Mouse (Mus musculus): ENCODE data around the gene Gm45140.

Gene Gm45140

DNA sequence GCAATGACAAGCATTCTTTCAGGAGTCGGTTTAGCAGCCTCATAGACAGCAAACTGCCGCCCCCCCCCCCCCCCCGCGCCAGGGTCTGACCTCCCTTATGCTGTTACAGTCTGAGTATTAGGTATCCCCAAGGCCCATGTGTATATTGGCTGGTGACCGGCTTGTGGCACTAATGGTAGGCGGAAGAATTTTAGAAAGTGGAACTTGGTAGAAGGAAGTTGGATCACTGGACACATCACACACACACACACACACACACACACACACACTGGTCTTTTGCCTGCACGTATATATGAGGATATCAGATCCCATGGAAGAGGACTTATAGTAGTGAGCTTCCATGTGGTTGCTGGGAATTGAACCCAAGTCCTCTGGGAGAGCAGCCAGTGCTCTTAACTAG lies 33.1 kb downstream of the Gm45140 start:
- in situ Hi-C loops (cut with MboI; ENCODE audit: low sequenced_read_pairs), result no loop called here

DNA sequence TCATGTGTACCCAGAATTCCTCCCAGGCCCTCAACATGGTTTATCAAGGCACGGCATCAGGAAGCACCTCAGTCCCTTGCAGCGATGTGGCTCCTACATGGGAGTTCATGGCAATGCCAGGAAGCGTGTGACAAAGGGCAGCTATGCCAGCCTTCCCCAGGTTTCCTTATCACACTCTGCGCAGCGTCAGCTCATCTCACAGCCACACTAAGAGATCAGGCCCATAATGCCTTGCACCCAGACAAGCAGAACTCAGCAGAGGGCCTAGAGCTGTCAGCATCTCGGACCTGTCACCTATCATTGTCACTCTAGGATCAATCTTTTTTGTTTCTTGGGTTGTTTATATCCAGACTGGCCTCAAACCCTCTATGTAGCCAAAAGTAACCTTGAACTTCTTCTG lies 36.0 kb downstream of the Gm45140 start:
- in situ Hi-C loops (cut with MboI; ENCODE audit: low sequenced_read_pairs), result no loop called here

DNA sequence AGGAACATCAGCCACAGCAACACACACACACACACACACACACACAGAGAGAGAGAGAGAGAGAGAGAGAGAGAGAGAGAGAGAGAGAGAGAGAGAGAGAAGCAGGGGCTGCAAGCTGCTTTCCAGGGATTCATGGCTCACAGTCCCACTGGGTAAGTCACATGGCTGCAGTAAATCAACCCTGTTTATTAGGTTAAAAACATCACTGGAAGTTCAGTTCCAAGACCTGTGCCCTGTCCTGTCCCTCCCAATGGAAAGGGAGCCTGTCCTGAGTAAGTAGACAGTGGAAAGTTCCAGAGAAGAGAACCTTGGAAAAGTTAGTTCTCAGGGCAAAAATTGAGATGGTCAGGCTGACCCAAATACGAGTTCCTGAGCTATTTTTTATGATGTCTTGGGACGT lies 38.3 kb downstream of the Gm45140 start:
- in situ Hi-C loops (cut with MboI; ENCODE audit: low sequenced_read_pairs), result no loop called here

DNA sequence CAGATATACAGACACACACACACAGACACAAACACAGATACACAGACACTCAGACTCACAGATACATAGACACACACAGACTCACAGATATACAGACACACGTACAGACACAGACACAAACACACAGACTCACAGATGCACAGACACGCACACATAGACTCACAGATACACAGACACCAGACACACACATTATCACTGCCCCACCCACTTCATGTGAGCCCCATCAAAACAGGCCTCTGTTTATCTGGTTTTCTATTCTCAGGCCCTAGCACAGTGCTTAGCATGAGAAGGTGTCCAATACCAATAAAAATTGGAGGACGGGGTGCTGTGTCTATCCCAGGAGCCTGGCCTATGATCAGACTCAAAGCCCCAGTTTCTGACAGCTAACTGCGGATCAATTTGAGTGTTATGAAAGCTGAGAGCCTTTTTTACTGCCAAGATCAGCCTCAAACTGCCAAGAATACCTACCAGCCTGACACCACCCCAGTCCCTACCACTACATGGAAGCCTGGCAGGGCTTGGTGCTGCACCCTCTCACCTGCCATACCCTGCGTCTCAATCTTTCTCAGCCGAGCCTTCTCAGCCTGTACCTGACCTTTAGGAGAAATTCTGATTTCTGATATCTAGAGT lies 39.2 kb downstream of the Gm45140 start:
- in situ Hi-C loops (cut with MboI; ENCODE audit: low sequenced_read_pairs), result no loop called here

DNA sequence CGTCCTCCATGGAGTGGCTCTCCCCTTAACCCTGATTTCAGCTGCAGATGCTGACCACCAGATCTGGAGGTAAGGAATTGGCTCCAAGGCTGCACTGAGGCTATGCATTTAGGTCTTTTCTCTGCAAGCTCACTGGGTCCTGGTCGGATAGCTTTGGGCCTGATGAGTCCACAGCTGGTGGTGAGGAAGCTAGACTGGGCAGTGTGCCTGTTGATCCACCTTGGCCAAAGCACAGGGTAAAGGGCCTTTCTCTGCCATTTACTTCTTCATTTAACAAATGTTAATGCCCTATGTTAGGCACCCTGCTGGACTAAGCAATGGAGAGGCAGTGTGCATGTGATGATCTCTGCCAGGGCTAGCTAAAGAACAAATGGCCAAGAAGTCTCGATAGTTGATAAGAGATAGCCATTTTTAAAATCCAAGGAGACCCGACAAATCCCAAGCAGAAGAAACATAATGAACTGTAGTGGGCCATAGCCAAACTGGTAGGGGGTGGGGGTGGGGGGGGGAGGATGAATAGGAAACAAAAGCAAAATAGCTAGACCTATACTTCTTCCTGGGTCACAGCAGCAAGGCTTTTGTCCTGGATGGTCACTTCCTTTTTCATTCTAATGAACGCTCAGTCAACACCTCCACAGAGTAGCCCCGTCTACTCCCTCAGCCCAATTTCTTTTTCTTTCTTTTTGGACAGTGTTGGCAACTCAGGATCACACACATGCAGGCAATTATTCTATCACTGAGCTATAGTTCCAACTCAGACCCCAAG lies 40.0 kb downstream of the Gm45140 start:
- in situ Hi-C loops (cut with MboI; ENCODE audit: low sequenced_read_pairs), result no loop called here

DNA sequence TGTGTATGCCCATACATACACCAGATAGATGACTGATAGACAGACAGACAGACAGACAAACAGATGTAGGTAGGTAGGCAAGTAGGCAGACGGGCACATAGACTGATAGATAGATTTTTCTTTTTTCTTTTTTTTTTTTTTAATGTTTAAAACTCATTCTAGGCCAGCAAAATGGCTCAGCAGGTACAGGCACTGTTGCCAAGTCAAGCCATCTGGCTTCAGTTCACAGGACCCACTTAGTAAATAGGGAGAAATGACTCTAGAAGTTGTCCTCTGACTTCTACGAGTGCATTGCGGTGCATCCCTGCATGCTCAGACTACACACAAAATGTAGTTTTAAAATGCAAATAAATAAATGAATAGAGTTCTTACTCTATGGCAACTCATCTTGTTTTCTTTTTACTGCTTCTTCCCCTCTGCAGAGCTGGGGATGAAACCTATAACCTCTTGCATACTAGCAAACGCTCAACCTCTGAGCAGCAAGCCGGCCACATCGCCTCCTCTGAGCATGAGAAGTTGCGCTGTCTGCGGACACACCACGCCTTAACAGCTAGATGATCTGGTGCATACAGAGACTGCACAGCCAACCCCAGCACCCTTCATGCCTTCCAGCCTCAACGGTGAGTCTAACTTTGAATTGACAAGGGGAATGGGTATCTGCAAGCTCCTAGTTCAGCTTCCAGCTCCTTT lies 41.6 kb downstream of the Gm45140 start:
- in situ Hi-C loops (cut with MboI; ENCODE audit: low sequenced_read_pairs), result no loop called here

DNA sequence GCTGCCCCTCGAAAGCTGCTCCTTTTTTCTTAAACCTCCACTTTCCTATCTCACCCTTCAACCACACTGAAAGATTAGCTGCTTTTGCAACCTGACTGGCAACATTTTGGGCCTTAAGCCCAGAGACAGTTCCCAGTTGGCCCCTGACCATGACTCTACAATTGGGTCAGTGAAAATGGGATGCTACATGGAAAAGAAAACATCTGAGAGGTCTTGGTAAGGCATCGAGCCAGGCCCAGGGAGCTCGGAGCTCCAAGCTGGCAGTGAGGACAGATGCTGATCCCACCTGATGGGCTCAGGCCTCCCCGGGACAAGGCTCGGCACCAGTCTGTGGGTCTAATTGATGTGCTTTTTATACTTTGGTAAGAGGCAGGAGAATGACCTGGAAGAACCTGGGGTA lies 43.8 kb downstream of the Gm45140 start:
- in situ Hi-C loops (cut with MboI; ENCODE audit: low sequenced_read_pairs), result no loop called here

DNA sequence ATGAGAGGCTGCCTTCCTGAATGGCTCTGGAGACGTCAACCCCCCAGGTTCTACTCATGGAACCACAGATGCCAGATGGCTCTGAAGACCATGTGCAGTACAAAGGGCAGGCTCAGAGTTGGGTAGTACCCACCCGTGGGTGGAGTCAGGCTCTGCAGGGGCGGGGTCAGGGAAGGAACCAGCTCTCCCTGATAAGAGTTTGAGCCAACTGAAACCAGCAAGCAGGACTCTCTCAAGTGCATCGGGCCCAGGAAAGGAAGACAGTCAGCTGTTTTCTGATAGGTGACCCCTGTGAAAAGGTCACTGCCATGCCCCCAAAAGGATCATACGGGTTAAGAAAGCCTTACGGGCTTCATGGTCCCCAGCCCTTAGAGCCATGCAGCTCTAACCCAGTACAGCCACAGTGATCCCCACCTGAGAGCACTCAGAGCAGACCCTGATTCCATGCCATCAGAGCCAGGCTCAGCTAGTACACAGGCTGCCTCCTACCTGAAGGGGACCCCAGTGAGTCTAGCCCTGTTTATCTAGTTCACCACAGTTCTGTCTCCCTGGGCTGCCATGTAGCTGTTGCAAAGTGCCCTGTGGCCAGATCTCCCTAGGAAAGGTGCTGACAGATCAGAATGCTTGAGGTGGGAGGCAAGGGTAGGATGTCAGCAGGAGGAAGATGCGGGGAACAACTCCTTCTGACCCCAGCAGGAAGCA lies 44.7 kb downstream of the Gm45140 start:
- in situ Hi-C loops (cut with MboI; ENCODE audit: low sequenced_read_pairs), result no loop called here

DNA sequence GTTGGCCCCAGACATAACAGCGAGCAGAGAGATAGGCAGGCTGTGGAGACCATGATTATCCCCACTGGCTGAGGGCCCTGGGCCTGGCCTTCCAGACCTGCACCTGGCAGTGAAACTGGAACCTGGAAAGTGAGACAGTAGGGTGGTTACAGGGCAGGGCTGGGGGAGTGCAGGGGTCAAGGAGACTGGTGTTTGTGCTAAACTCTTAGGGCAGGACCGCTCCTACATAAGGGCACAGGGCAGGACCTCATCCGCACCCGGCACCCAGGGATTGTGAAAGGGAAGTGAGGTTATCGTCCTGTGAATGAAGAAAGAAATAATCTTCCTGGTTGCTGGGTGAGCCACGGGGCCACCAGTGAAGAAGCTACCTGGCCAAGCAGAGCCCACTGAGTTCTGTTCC lies 45.8 kb downstream of the Gm45140 start:
- in situ Hi-C loops (cut with MboI; ENCODE audit: low sequenced_read_pairs), result no loop called here

DNA sequence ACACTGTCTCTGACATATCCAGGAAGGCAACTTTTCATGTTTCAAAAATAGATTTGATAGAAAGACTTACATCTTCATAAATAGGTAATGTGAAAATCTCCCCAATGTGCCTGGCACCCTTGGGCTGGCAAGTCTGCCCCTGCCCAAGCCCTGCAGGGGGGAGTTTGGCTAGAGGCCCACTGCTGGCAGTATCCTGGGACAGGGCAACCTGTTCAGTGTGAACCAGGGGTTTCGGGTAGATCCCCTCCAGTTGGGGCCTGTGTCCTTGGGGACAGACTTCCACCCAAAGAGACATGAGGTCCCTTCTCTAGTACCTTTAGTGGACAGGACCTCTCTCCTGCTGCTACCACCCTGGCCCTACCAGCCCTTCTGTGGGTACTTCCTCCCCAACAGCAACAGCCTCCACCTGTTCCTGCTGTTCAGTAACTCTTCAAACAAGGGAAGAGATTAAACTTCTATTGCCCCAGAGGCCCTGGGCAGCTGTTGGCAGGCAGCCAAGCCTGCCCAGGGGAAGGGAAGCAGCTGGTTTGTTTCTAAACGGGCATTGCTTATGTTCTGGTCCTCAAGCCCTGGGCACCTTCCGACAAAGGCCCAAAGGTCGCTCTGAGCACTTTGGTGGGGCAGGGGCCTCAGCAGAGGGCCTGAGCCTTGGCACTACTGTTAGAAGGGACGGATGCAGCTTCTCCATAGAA lies 46.6 kb downstream of the Gm45140 start:
- in situ Hi-C loops (cut with MboI; ENCODE audit: low sequenced_read_pairs), result no loop called here

DNA sequence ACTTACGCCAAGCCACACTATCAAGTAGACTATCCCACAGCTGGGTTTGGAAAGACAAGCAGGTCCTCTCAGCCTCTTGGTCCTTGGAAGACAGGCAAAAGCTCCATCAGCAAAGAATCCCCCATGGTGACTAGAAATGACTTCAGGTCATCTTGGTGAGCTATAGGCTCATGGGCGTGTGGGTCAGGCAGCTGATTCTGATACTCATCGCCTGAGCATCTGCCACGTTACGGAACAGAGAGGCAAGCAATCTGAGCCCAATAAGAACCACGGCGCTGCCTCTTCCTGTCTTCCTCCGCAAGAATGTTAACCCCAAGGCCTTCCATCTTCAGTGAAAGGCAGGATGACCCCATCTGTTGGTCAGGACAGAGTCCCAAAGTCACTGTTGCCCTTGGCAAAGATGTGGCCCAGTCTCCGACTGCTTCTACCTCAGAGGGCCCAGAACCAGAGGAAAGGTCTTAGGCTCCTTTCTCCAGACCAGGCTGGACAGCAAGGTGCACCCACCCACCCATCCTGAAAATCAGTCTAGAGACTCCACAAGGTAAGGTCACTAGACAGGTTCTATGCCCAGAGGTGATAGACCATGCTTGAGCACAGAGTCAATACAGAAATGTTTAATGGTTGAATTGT lies 47.2 kb downstream of the Gm45140 start:
- in situ Hi-C loops (cut with MboI; ENCODE audit: low sequenced_read_pairs), result no loop called here

DNA sequence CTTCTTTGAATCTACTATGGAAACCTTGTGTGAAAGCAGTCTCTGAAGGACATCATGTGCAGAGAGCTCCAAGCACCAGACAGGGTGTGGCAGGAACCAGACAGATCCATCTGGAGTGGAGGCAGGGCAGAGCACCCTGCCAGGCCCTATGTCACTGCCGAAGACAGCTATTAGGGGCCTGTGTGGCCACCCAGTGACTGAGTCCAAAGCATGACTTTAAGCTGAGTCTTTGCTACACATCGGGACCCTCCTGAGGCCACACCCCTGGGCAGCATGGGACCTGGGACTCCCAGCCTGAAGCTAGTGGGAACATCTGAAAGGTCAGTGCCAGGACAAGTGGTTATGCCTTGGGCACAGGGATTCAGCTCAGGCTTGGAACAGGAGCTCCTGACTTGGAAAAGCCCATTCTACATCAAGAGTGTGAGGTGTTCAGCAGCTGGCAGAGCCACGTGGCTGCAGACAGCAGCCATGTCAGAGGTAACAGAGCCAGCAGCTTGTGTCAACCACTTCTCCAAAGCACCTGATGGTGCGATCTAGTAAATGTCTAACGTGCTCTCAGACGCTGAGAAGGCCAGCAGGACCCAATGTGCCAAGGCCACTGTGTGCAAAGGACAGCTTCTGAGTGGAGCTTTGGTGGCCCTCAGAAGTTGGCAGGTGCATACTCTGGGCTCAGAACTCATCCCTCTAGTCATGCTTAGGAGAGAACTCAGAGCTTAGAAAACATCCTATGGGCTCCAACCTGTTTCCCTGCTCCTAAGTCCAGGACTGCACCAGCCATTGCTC lies 48.3 kb downstream of the Gm45140 start:
- in situ Hi-C loops (cut with MboI; ENCODE audit: low sequenced_read_pairs), result no loop called here

DNA sequence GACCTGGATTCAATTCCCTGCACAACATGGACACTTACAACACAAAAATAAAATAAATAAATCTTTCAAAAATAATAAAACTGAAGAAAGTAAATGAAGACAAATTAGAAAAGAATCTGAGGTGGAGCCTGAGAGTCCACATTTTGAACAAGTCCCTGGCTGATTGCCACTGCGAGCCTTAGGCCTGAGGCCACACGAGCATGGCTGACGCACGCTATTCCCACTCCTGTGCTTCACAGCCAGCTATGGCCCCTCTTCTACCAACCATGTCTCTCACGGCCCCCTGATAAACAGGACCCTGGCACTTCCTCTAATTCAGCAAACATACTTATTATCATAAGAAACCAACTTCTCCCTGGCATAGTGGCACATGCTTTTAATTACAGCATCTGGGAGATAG lies 49.0 kb downstream of the Gm45140 start:
- in situ Hi-C loops (cut with MboI; ENCODE audit: low sequenced_read_pairs), result no loop called here

DNA sequence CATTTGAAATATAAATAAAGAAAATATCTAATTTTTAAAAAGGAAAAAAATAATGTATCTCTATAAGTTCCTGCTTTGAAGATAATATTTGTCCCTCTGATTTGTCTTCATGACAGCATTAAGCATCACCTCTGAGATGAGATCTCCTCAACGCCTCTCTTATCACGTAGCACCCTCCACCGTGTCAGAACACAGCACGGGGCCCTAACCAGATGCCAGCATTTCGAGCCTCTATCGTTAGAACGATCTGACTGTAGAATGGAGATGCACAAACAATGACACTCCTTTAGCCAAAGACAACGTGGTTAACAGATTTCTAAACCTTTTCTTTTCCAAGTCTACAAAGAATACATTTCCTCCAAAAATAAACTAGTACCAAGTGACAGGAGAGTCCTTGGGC lies 51.6 kb downstream of the Gm45140 start:
- in situ Hi-C loops (cut with MboI; ENCODE audit: low sequenced_read_pairs), result no loop called here

DNA sequence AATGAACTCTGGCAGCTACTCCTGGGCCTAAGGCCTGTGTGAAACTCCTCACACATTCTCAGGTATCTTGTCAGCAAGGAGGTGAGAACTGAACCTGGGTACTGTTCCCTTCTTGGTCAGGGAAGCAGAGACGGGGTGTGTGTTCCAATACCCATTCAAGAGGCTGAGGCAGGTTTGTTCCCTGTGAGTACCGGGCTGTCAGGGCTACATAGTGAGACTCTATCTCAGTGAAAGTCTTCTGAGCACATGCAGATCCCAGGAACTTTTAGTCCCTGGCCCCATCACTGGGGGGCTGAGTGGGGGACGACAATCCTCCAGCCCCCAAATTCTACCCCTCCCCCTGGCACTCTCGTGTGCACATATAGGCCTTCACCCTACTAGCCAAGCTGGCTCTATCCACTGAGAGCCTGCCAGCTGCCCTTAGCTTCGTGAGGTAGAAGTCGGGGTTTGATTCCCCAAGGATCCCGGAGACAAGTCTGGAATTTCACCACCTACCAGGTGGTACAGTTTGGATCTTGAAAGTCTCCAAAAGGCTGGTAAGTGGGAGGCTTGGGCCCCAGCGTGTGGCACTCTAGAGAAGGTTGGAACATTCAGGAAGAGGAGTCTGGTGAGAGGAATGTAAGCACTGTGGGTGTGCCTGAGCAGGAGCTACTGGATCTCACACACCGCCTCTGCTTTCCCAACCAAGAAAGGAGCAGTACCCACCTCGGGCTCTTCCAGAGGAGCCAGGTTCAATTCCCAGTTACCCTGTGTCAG lies 54.9 kb downstream of the Gm45140 start:
- in situ Hi-C loops (cut with MboI; ENCODE audit: low sequenced_read_pairs), result no loop called here

DNA sequence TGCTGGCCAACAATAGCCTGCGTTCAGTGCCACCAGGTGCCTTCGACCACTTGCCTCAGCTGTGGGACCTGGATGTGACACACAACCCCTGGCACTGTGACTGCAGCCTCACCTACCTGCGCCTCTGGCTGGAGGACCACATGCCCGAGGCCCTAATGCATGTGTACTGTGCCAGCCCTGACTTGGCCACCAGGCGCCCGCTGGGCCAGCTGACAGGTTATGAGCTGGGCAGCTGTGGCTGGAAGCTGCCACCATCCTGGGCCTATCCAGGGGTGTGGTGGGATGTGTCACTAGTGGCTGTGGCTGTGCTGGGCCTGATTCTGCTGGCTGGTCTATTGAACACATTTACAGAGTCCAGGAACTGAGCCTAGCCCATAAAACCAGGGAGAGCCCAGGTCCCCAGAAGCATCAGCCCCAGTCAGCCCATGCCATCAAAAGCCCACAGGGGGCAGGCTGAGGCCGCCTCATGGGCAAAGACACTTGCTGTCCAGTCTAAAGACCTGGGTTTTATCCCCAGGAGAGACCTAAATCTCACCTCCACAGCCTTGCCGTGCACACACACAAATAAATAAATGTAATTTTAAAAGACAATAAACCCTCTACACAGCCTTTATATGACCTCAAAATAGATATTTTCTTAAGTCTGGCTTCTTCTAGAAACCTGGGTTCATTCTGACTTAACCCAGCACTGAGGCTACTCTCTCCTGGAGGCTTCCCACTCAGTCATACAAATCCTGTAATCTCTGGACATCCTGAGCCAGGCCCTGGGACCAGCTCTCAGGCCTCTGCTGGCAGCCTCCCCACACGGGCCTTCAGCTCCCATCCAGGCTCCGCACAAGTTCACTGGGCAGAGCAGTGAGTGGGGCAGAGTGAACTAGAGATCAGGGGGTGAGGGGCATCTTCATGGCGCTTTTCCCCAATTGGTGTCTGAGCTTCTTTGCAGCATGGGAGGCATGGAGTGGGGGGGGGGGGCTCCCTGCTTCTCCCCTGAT lies 56.1 kb downstream of the Gm45140 start:
- in situ Hi-C loops (cut with MboI; ENCODE audit: low sequenced_read_pairs), result no loop called here

DNA sequence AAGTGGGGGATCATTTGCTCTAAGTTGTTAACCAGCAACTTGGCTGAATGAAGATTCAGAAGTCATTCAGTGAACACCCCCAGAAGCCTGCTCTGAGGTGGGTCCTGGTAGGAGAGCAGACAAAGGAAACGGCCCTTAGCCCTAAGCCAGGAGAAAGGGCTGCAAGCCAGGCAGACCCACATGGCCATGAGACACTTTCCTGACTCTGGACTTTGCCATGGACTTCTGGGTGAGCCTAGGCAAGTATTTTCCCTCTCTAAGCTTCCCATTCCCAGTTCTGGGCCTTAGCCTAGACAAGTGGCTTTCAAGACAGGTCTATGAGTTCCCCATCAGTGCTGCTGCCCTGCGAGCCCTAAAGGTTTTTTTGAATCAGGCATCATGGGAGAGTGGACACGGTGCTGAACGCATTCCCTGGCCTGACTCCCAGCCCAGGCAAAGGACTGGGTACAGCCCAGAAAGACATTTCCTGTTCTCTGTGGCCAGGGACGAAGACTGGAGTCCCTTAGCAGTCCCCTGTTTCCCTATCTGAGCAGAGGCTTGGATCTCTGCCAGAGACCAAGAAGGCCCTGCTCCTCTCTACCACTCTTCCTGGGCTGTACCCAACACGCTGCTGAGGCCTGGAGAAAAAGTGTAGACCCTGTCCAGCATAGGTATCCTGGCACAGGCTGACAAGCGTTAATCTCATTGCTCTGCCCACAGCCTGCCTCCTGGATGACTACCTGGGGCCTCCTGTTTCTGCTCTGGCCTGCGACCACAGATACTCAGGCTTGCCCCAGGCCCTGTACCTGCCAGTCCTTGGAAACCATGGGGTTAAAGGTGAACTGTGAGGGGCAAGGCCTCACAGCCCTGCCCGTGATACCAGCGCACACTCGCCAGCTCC lies 57.1 kb downstream of the Gm45140 start:
- in situ Hi-C loops (cut with MboI; ENCODE audit: low sequenced_read_pairs), result no loop called here

Measured in CH12F3 (cell line).